Mouse (Mus musculus): Measurements from ENCODE around the gene Cdk17. TPM values are rescaled to one million over a fixed set of nuclear protein-coding genes. Genes with fewer than 3 reads are reported as not detected.

The Cdk17 gene
- polyA plus RNA-seq, 2 experiments from 2014 or later, result 32.3 to 44.2 TPM

- ATAC-seq, result no peak
These were observed 71.2 kb downstream of the Cdk17 start for GRCm38 (mm10) chr10:93231893-93232292.

- ATAC-seq, result no peak
These were observed 73.1 kb downstream of the Cdk17 start for GRCm38 (mm10) chr10:93233665-93234194.

DNA sequence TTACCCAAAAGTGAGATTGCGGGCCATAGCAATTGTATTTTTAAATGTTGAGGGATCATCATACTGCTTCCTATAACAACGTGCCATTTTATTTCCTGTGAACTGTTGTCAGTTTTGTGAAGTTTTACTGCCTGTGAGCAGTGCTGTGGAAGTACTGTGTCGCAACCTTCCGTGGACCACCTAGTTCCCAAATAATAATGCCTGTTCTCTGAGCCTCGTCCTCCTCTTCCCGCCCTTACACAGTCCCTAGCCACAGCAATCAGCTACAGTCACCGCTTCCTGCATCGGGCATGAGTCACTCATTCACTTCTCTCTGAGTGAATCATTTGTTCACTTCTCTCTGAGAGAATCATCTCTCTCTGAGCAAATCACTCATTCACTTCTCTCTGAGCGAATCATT is 74.0 kb downstream of the Cdk17 start:
- no peak for ATAC-seq

GRCm38 (mm10) chr10:93239201-93239806 is 78.6 kb downstream of the Cdk17 start:
- no peak for ATAC-seq

DNA sequence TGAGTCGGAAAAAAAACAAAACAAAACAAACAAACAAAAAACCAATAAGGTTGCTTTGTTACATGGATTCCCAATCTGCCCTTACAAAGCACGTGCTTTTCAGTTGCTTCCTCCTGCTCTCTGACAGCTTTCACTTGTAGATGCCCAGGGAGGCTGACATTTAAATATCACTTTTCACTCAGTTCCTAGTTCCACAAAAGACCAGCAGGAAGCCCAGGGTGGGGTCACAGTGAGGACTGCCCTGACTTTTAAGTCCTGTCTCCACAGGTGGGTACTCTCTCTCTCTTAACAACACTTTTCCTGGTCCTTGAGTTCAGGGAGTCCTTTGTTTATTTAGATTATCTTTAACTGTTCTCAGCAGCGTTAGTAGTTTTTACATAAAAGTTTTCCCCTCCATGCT is 81.5 kb downstream of the Cdk17 start:
- ATAC-seq, result no peak

- ATAC-seq, result no peak
These were observed 82.2 kb downstream of the Cdk17 start for GRCm38 (mm10) chr10:93242861-93243260.

- ATAC-seq, result peak; percentile 77
These were observed 83.6 kb downstream of the Cdk17 start for GRCm38 (mm10) chr10:93244209-93244705.

- no peak for ATAC-seq
These were observed 85.7 kb downstream of the Cdk17 start for GRCm38 (mm10) chr10:93246185-93246920.

- ATAC-seq, result no peak
These were observed 86.7 kb downstream of the Cdk17 start for GRCm38 (mm10) chr10:93247422-93247821.

GRCm38 (mm10) chr10:93247902-93248301 is 87.2 kb downstream of the Cdk17 start:
- ATAC-seq, result no peak

DNA sequence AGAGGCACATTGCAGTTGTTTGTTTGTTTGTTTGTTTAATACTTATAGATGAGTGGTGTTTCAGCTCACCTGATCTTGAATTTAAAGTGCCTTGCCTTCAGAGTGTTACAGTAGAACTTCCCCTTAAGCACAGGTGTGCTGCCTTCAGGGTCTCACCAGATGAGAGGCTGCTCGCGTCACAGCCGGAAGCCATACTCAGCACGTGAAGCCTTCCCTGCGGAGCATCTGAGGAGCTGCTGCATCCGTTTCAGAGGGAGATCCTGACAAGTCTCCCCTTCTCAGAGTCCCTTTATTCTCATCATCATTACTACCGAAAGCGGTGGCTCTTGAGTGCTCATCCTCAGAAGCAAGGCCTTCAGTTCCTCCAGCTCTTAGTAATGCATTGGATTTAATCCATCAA is 87.7 kb downstream of the Cdk17 start:
- ATAC-seq, result no peak

GRCm38 (mm10) chr10:93249901-93250300 is 89.2 kb downstream of the Cdk17 start:
- no peak for ATAC-seq

- ATAC-seq, result no peak
These were observed 90.0 kb downstream of the Cdk17 start for GRCm38 (mm10) chr10:93250436-93251317.

DNA sequence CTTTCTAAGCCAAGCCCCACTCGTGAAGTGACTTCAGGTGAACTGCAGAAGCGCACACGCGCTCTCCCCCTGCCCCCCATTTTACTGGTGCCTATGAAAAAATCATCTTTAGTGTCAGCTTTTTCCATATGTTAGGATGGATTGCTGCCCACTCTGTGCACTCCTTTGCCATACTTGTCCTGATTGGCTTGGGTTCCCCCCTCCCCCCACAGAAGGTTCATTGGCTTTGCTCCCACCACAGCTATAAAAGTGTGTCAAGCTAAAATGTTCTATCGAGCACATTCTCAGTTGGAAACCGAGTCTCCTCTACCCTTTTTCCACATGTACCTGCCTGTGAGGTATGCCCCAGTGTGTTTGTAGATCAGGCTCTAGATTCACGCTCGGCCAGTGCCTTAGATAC is 90.8 kb downstream of the Cdk17 start:
- no peak for ATAC-seq

GRCm38 (mm10) chr10:93252661-93253060 is 92.0 kb downstream of the Cdk17 start:
- ATAC-seq, result no peak

GRCm38 (mm10) chr10:93253156-93253555 is 92.5 kb downstream of the Cdk17 start:
- ATAC-seq, result no peak

GRCm38 (mm10) chr10:93255294-93255693 is 94.6 kb downstream of the Cdk17 start:
- ATAC-seq, result no peak

- ATAC-seq, result no peak
These were observed 99.2 kb downstream of the Cdk17 start for GRCm38 (mm10) chr10:93259826-93260225.

DNA sequence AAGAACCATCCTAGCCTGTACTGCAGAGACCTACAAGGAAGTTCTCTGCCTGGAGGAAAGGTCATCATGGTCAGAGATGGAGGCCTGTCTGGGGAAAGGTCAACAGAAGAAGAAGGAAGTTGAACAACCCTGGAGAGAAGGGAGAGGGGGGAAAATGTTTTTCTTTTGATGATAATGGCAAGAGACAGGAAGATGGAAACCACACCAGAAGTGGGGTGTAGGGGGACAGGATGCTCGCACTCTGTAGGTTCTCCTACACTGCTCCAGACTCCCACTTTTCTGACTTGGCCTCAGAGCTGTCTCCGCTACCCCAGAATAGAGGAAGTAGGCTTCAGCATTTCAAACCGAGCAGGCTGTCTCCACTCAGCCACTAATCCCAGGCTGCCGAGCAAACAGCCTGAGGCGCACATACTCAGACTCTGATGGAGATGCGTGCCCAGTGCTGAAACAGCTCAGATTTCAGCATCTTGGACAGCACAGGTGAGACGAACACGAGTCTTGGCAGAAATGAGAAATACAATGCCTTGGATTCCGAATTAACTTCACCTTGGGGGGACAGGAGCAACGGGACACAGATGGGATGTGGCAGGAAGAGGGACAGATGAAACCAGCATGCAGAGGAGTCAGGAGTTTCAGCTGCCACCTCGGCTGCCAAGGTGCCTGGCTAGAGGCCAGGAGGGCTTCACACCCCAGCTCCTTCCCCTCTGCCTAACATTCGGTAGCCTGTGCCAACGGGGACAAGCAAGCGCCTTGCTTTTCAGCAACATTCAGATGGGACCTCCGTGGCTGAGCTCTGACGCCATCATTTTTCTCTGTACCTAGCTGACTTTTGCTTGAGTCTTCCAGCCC is 100.7 kb downstream of the Cdk17 start:
- ATAC-seq, result peak; percentile 50

DNA sequence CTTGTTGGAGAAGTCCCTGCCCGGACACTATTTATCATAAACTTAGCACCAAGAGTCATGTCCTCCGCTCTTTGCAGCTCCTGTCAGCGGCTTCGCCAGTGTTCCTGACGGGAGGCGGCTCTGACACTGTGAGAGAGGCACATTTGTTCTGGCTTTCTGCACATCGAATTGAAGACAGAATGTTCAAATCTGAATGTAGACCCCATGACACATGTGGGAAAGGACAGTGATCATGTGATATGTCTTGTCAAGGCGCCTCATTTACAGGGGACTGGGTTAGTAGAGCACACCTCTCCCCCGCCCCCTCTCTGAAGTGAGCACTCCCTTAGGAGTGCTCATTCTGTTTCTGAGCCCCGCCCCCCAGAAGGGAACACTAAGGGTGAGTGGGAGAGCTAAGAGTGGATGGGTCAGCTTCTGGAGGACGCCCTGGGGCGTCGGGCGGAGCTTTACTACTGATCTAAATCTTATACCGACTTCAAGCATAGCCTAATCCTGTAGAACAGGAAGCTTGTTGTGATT is 101.4 kb downstream of the Cdk17 start:
- peak; percentile 46 for ATAC-seq

- ATAC-seq, result no peak
These were observed 102.8 kb downstream of the Cdk17 start for GRCm38 (mm10) chr10:93263431-93263830.

DNA sequence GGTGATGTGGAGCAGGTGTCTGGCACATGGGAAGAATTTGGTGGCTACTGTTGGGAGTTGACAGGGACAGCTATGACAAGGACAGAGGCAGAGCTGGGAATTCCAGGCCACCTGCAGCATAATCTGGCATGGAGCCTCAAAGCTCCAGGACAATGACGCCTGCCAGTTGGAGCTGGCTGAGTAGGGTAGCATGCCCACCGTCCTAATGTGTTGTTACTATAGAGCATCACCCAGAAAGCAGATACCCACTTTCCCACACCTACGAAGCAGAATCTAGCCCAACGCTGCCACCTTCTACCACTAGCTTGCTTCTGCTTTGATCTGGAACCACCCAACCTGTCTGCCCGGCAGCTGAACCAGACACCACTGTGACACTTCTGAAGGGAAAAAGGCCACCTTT is 103.3 kb downstream of the Cdk17 start:
- ATAC-seq, result no peak
